Mouse (Mus musculus): ENCODE measurements around the gene C3. TPM values are rescaled to one million over a fixed set of nuclear protein-coding genes. Genes with fewer than 3 reads are reported as not detected.

C3 gene
- total RNA-seq, 2 experiments from 2014 or later: 2.5 to 26.2 TPM

DNA sequence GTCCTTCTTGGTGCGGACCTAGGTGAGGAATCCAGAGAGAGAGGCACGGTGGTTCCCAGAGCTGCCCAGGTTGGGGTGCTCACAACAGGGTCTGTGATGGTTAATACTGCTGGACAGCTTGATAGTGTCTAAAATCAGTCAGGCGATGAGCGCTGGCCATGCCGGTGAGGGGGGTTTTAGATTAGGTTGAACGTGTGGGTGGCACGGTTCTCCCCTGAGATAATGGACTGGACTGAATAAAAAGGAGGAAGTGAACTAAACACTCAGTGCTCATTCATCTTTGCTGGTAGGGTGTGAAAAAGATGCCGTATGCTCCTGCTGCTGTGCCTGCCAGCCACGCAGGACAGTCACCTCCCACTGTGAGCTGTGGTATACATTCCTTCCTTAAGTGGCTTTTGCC lies 4.6 kb downstream of the C3 start:
- DNase-seq: no peak

GRCm38 (mm10) chr17:57221911-57222310 lies 6.0 kb downstream of the C3 start:
- no peak for DNase-seq

GRCm38 (mm10) chr17:57219884-57220207 lies 8.1 kb downstream of the C3 start:
- no peak for DNase-seq

GRCm38 (mm10) chr17:57219167-57219883 lies 8.6 kb downstream of the C3 start:
- peak; percentile 66 for DNase-seq

DNA sequence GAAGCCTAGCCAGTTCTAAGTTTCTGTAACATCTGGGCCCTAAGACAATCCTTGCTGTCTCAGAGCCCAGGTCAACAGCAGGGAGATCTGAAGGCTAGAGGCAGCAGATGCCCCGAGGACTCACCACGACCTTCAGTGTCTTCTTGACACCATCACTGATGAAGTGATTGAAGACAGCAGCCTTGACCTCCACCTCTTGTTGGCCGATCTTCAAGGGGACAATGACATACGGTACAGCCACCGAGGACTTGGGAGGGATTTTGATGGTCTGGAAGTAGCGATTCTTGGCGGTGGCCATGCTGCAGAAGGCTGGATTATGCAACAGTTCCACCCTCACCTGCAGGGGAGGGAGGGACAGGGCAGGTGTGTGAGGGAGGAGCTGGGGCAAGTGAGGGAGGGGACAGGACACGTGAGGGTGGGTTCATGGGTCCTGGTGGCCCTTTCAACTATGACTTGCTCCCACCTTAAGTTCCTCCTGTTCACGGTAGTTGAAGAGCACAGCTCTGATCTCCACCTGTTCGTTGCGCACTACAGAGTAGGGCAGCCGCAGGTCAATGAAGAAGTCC lies 9.5 kb downstream of the C3 start:
- no peak for DNase-seq

DNA sequence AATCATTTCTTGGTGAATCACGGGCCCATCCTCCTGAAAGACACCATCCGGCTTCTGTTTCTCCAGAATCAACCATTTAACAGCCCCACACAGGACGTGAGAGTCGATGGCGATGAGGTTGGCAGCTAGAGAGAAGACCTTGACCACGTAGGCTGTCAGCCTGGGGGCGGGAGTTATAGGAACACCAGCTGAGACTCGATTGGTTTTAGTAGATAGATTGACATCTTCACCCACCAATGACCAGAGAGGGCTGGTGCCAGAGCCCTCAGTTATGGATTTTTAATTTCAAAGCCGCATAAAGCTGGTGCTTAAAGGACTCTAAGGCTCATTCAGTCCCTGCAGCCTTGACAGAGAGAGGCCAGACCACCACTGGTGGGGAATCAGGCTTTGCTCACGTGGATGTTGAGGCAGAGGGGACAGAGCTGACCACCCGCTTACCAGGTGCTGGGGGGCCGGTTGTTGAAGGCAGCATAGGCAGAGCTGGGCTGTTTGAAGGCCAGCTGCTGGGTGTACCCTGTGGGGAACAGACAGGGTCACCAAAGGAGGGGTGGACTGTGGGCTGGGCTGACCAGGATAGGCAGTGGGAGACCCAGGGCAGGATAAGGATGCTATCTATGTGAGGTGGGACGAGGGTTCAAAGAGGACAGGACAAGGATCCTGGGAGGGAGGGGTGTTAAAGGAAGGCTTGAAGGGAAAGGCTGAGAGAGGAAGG lies 13.1 kb downstream of the C3 start:
- DNase-seq: no peak

GRCm38 (mm10) chr17:57211501-57211900 lies 16.4 kb downstream of the C3 start:
- DNase-seq: no peak

- DNase-seq: no peak
These were observed 18.6 kb downstream of the C3 start for GRCm38 (mm10) chr17:57209330-57209729.

DNA sequence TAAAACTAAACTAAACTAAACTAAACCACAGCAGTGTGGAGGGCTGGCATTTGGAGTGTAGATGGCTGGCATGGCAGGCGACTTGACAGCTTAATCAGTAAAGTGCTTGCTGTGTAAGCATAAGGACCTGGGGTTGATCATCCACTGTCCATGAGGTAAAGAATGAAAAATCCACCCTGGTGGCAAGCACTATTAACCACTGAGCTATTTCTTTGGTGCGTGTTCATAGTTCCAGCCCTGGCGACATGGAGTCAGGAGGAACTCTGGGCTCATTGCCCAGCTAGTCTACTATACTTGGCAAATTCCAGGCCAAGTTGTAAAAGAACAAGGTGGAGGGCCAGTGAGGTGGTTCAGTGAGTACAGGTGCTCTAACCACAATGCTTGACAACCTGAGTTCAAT lies 20.0 kb downstream of the C3 start:
- no peak for DNase-seq

GRCm38 (mm10) chr17:57201841-57202724 lies 25.9 kb downstream of the C3 start:
- DNase-seq: no peak

DNA sequence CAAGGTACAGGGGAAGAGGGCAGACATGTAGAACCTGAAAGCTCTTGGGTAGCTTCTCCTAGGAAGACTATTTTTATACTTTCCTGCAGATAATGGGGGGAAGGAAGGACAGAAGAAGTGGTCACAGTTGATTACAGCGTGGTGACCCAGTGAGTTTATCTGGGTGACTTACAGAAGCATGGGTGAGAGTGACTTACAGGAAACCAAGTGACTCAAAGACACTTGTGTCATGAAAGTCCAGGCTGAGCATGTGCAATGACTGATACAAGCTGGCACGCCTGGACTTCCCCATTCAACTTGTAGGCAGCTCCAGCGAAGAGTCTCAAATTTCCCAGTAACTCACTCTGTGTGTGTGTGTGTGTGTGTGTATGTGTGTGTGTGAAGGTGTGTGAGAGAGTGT lies 29.7 kb downstream of the C3 start:
- no peak for DNase-seq

- DNase-seq: no peak
These were observed 32.5 kb downstream of the C3 start for GRCm38 (mm10) chr17:57195326-57196010.

GRCm38 (mm10) chr17:57194771-57195170 lies 33.2 kb downstream of the C3 start:
- DNase-seq: no peak

DNA sequence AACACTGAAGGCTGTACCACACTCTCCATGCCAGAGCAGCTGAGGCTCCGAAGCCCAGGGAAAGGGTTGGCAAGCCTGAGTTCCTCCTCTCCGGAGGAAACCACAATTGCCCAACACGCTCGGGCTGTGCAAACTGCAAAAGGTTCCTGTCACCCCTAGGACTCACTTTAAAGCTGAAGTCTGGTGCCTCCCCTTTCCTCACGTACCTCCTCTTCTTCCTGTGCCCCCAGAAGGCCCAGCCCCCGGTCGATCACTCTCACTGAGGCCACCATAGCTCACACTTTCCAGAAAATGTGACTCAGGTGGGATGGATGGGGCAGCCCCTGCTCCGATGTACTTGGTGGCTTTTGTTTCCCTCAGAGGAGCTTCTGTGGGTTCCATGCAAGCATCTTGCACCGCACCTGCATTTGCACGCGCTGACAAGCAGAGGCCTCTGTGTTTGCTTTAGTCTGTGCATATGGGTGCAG lies 33.9 kb downstream of the C3 start, which contains the start of gene Tnfsf14:
Gene Tnfsf14, minus strand, starts transcription at position 137 of the 467 bp plus-strand sequence.
- DNase-seq: peak; percentile 21

- DNase-seq: no peak
These were observed 39.3 kb downstream of the C3 start for GRCm38 (mm10) chr17:57188510-57189192.

GRCm38 (mm10) chr17:57185641-57186040 lies 42.3 kb downstream of the C3 start:
- DNase-seq: no peak

DNA sequence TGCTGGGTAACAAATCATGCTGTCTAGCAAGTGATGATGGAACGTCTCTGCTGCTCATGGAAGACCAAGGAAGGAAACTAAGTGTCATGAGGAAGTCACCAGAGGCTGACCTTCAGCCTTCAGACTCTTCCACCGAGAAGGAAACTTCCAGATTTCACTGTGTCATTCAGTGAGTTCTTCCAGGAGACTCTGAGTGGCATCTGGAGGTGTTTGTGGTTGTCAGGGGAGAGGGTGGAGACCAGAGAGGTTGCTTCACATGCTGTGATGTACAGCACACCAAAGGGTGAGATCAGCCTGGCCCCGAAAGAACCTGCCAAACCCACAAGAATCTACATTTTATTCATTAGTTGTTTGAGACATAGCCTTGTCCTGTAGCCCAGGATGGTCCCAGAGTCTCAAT lies 45.1 kb downstream of the C3 start:
- no peak for DNase-seq

DNA sequence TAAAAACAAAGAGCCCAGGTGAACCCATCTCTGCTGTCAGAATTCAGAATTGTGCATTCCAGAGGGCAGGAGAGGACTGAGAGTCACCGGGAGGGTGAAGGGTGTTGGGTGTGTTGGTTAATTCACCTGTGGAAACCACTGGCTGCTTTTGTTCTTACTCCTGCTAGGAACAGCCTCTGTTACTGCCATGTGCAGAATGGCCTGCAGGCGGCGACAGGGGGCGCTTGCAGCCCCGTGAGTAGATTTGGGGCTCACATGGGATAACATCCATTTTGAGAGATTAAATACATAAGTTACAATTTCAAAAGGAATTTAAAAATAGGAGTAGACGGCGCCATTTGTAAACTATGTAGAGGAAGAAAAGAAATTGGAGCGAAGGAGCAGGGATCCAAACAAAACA lies 47.6 kb downstream of the C3 start:
- no peak for DNase-seq

- DNase-seq: no peak
These were observed 54.6 kb downstream of the C3 start for GRCm38 (mm10) chr17:57173351-57173750.

- DNase-seq: no peak
These were observed 55.6 kb downstream of the C3 start for GRCm38 (mm10) chr17:57172378-57172777.

DNA sequence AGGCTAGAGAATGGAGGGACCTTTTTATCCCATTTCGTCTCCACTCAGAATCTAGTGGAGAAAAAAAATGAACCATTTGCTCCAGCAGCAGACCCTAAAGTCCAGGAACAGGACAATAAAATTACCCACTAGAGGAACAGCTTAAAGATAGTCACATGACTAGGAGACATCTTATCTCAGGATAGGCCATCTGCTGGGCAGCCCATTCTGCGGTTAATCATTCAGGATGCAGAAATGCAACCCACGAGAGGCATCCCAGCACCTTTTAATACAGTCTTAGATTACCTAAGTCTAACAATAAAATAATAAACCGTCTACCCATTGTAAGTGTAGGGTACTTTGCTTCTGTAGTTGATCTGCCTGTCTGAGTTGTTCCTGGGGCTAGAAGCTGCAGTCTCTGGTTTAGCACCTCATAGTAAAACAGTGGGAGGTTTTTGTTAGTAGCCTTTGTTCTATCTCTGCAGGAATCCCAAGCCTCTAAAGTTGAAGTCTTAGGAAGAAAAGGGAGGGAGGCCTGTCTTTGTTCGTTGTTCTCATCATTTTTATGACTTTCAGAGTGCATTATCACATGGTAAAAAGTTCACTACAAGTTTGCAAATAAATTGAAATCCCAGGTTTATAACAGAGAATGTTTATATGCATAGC lies 57.2 kb downstream of the C3 start:
- DNase-seq: no peak
